In genomic region chr14:62023022-62023421, GRCm38 (mm10) we compare ENCODE assay signal across 18 mouse cellular contexts.
DNase-seq lines count a peak whose midpoint lies in the region; ATAC-seq and TF ChIP-seq lines count a peak whose summit lies in the region.
"Had no signal": no experiment of that assay in that cellular context is flagged by ENCODE, and none has a peak within 500 bp of the region (broad histone marks: within the 10 kb centered on the region; RNA-seq: fewer than 3 reads in every experiment).

No protein-coding gene starts in this region.

- H3K36me3 ChIP-seq in embryonic facial prominence, embryonic 14.5 days (ENCODE audit: control insufficient read depth, insufficient read depth, low read length): no peaks in the 10 kb centered on the region
- no peaks in the 10 kb centered on the region for H3K36me3 ChIP-seq in embryonic facial prominence, embryonic 10.5 days (replicated peaks)
- no peaks in the 10 kb centered on the region for H3K36me3 ChIP-seq in kidney, embryonic 15.5 days
- no peaks in the 10 kb centered on the region for H3K36me3 ChIP-seq in midbrain, embryonic 13.5 days
- H3K36me3 ChIP-seq: embryonic facial prominence, embryonic 12.5 days; heart, embryonic 10.5 days had no signal

- ATAC-seq in embryonic facial prominence, embryonic 14.5 days (ENCODE audit: low read depth): no peak
- peak; percentile 67 for ATAC-seq in kidney, embryonic 15.5 days (replicated peaks; ENCODE audit: low FRiP score)
- ATAC-seq in midbrain, embryonic 13.5 days: no peak
- ATAC-seq: forebrain, embryonic 14.5 days had no signal

- no peaks in the 10 kb centered on the region for H3K9me3 ChIP-seq in embryonic facial prominence, embryonic 14.5 days (ENCODE audit: control insufficient read depth, low read length)
- no peaks in the 10 kb centered on the region for H3K9me3 ChIP-seq in embryonic facial prominence, embryonic 10.5 days
- no peaks in the 10 kb centered on the region for H3K9me3 ChIP-seq in kidney, embryonic 15.5 days (replicated peaks)
- H3K9me3 ChIP-seq in midbrain, embryonic 13.5 days: no peaks in the 10 kb centered on the region
- H3K9me3 ChIP-seq: embryonic facial prominence, embryonic 12.5 days; heart, embryonic 10.5 days had no signal

- peaks cover 5% of the 10 kb centered on the region; the same call in 1 of the 2 replicates for H3K4me1 ChIP-seq in embryonic facial prominence, embryonic 14.5 days (ENCODE audit: control insufficient read depth, insufficient read depth, low read length)
- no peaks in the 10 kb centered on the region for H3K4me1 ChIP-seq in embryonic facial prominence, embryonic 10.5 days
- peaks cover 19% of the 10 kb centered on the region; the same call in 1 of the 2 replicates for H3K4me1 ChIP-seq in kidney, embryonic 15.5 days
- H3K4me1 ChIP-seq in midbrain, embryonic 13.5 days (replicated peaks): no peaks in the 10 kb centered on the region
- H3K4me1 ChIP-seq: embryonic facial prominence, embryonic 12.5 days; heart, embryonic 10.5 days had no signal

- H3K4me2 ChIP-seq in embryonic facial prominence, embryonic 14.5 days (ENCODE audit: low read depth, low read length): no peak overlapping the region
- no peak overlapping the region for H3K4me2 ChIP-seq in kidney, embryonic 15.5 days
- no peak overlapping the region for H3K4me2 ChIP-seq in midbrain, embryonic 13.5 days (replicated peaks)
- H3K4me2 ChIP-seq: embryonic facial prominence, embryonic 12.5 days had no signal

- DNase-seq in embryonic facial prominence, embryonic 14.5 days (ENCODE audit: low spot score): peak; percentile 23
- no peak for DNase-seq in embryonic facial prominence, embryonic 10.5 days (ENCODE audit: low spot score)
- DNase-seq in induced T-regulatory cell, adult 2 months (ENCODE audit: low read depth): peak; percentile 8
- DNase-seq in kidney, postnatal 4 days: peak; percentile 36 to 56
- DNase-seq in layer of hippocampus, adult 2 months (ENCODE audit: low spot score in 2 of 2): no peak
- DNase-seq in heart, adult 9 months (ENCODE audit: low spot score in 2 of 2): no peak
- DNase-seq: adrenal gland, adult 8-10 months; cerebellum, adult 9-10 months; gastrocnemius, postnatal 36 days; lung, adult 18-20 months; lung, postnatal 14 days; spleen, adult 18-20 months; thymus, postnatal 36 days had no signal

- 74% methylated on average over 7 of the region's 7 CpGs for WGBS in embryonic facial prominence, embryonic 14.5 days
- 79% methylated on average over 7 of the region's 7 CpGs for WGBS in embryonic facial prominence, embryonic 10.5 days
- WGBS in kidney, embryonic 15.5 days: 56% methylated on average over 7 of the region's 7 CpGs
- 80% methylated on average over 7 of the region's 7 CpGs for WGBS in midbrain, embryonic 13.5 days

- no peak overlapping the region for H3K4me3 ChIP-seq in embryonic facial prominence, embryonic 14.5 days (ENCODE audit: low read depth, low read length)
- no peak overlapping the region for H3K4me3 ChIP-seq in embryonic facial prominence, embryonic 10.5 days
- no peak overlapping the region for H3K4me3 ChIP-seq in kidney, embryonic 15.5 days (replicated peaks)
- H3K4me3 ChIP-seq in layer of hippocampus, adult 2 months: no peak overlapping the region
- no peak overlapping the region for H3K4me3 ChIP-seq in midbrain, embryonic 13.5 days (replicated peaks)
- H3K4me3 ChIP-seq: embryonic facial prominence, embryonic 12.5 days; heart, embryonic 10.5 days had no signal

- no peak overlapping the region for H3K9ac ChIP-seq in embryonic facial prominence, embryonic 14.5 days (ENCODE audit: low read depth, low read length)
- H3K9ac ChIP-seq in kidney, embryonic 15.5 days: no peak overlapping the region
- no peak overlapping the region for H3K9ac ChIP-seq in midbrain, embryonic 13.5 days (replicated peaks)
- H3K9ac ChIP-seq: embryonic facial prominence, embryonic 12.5 days had no signal

- H3K27ac ChIP-seq in embryonic facial prominence, embryonic 14.5 days (replicated peaks; ENCODE audit: low read depth, low read length): no peak overlapping the region
- no peak overlapping the region for H3K27ac ChIP-seq in embryonic facial prominence, embryonic 10.5 days (replicated peaks)
- H3K27ac ChIP-seq in kidney, embryonic 15.5 days: 0 out of 2 replicates have a peak overlapping the region, but pooled peaks have one; percentile 11
- no peak overlapping the region for H3K27ac ChIP-seq in layer of hippocampus, adult 2 months
- no peak overlapping the region for H3K27ac ChIP-seq in midbrain, embryonic 13.5 days
- H3K27ac ChIP-seq: embryonic facial prominence, embryonic 12.5 days; heart, embryonic 10.5 days had no signal

- TF ChIP-seq CTCF in layer of hippocampus, adult 2 months (conservative IDR thresholded peaks at IDR 0.05): no peak

- no peaks in the 10 kb centered on the region for H3K27me3 ChIP-seq in embryonic facial prominence, embryonic 14.5 days (replicated peaks; ENCODE audit: control insufficient read depth, insufficient read depth, low read length)
- H3K27me3 ChIP-seq in embryonic facial prominence, embryonic 10.5 days (replicated peaks; ENCODE audit: low read depth, poor library complexity, severe bottlenecking): no peaks in the 10 kb centered on the region
- no peaks in the 10 kb centered on the region for H3K27me3 ChIP-seq in kidney, embryonic 15.5 days
- no peaks in the 10 kb centered on the region for H3K27me3 ChIP-seq in midbrain, embryonic 13.5 days
- H3K27me3 ChIP-seq: embryonic facial prominence, embryonic 12.5 days had no signal

Comparison
In these comparisons a context has a peak if more than half of its experiments do, and no peak if none do; other contexts are left out.
1. DNase-seq: peak in embryonic facial prominence, embryonic 14.5 days (single experiment), induced T-regulatory cell, adult 2 months (single experiment) and kidney, postnatal 4 days (2 of 2); none in embryonic facial prominence, embryonic 10.5 days (single experiment), layer of hippocampus, adult 2 months (0 of 2) and heart, adult 9 months (0 of 2).